Mouse (Mus musculus): ENCODE results near the gene Ddi2. TPM values are rescaled to one million over a fixed set of nuclear protein-coding genes. Genes with fewer than 3 reads are reported as not detected.

Gene Ddi2
- polyA plus RNA-seq, 1 experiment from 2014 or later: 13.5 TPM

GRCm38 (mm10) chr4:141721961-141722360 is 1.3 kb downstream of the Ddi2 start:
- H3K9me3 ChIP-seq (replicated peaks; ENCODE audit: control insufficient read depth, low read length): peaks cover 3% of the 10 kb centered on the region; the same call in 1 of the 2 replicates
- H3K4me1 ChIP-seq (ENCODE audit: control insufficient read depth, insufficient read depth, low read length): peaks cover 23% of the 10 kb centered on the region
- no peak overlapping the region for H3K27ac ChIP-seq (ENCODE audit: low read depth, low read length)
- H3K27me3 ChIP-seq (ENCODE audit: control insufficient read depth, insufficient read depth, low read length): no peaks in the 10 kb centered on the region
- H3K4me2 ChIP-seq: peak overlapping the region; percentile 85
- peak overlapping the region; percentile 96 for H3K9ac ChIP-seq (ENCODE audit: low read depth, low read length)
- ATAC-seq (replicated peaks; ENCODE audit: insufficient number of reproducible peaks, low FRiP score, low TSS enrichment): no peak
- WGBS (ENCODE audit: insufficient replicate concordance): 55% methylated on average over 6 of the region's 6 CpGs
- H3K4me3 ChIP-seq (ENCODE audit: low read depth, low read length): peak overlapping the region; percentile 92
- H3K36me3 ChIP-seq (ENCODE audit: control insufficient read depth, insufficient read depth, low read length): peaks cover 5% of the 10 kb centered on the region; the same call in 1 of the 2 replicates

- H3K9ac ChIP-seq (ENCODE audit: low read depth, low read length): no peak overlapping the region; the same call in 1 of the 2 replicates
Measured at GRCm38 (mm10) chr4:141720761-141721523, 2.3 kb downstream of the Ddi2 start.

GRCm38 (mm10) chr4:141719304-141719703 is 3.9 kb downstream of the Ddi2 start:
- Histone ChIP-seq H3K9ac (ENCODE audit: low read depth, low read length) (no peak overlapping the region), H3K27me3 (ENCODE audit: control insufficient read depth, insufficient read depth, low read length) (no peaks in the 10 kb centered on the region), H3K4me1 (ENCODE audit: control insufficient read depth, insufficient read depth, low read length) (peaks cover 23% of the 10 kb centered on the region), H3K36me3 (ENCODE audit: control insufficient read depth, insufficient read depth, low read length) (peaks cover 5% of the 10 kb centered on the region; the same call in 1 of the 2 replicates), H3K4me3 (ENCODE audit: low read depth, low read length) (no peak overlapping the region), H3K9me3 (replicated peaks; ENCODE audit: control insufficient read depth, low read length) (peaks cover 3% of the 10 kb centered on the region; the same call in 1 of the 2 replicates), H3K4me2 (no peak overlapping the region), H3K27ac (ENCODE audit: low read depth, low read length) (no peak overlapping the region)
- 91% methylated on average over 1 of the region's 1 CpGs for WGBS (ENCODE audit: insufficient replicate concordance)
- ATAC-seq (replicated peaks; ENCODE audit: insufficient number of reproducible peaks, low FRiP score, low TSS enrichment): no peak

More at GRCm38 (mm10) chr4:141720761-141721523, 2.3 kb downstream of the Ddi2 start:
- Histone ChIP-seq H3K9me3 (replicated peaks; ENCODE audit: control insufficient read depth, low read length) (peaks cover 3% of the 10 kb centered on the region; the same call in 1 of the 2 replicates), H3K27me3 (ENCODE audit: control insufficient read depth, insufficient read depth, low read length) (no peaks in the 10 kb centered on the region), H3K4me2 (peak overlapping the region; percentile 85), H3K4me1 (ENCODE audit: control insufficient read depth, insufficient read depth, low read length) (peaks cover 23% of the 10 kb centered on the region), H3K36me3 (ENCODE audit: control insufficient read depth, insufficient read depth, low read length) (peaks cover 5% of the 10 kb centered on the region; the same call in 1 of the 2 replicates), H3K4me3 (ENCODE audit: low read depth, low read length) (no peak overlapping the region; the same call in 1 of the 2 replicates), H3K27ac (ENCODE audit: low read depth, low read length) (no peak overlapping the region; the same call in 1 of the 2 replicates)
- WGBS (ENCODE audit: insufficient replicate concordance): 69% methylated on average over 6 of the region's 6 CpGs
- ATAC-seq (replicated peaks; ENCODE audit: insufficient number of reproducible peaks, low FRiP score, low TSS enrichment): no peak

- H3K9ac ChIP-seq (ENCODE audit: low read depth, low read length): no peak overlapping the region
- whole genome bisulfite sequencing (ENCODE audit: insufficient replicate concordance): 84% methylated on average over 4 of the region's 4 CpGs
- H3K27me3 ChIP-seq (ENCODE audit: control insufficient read depth, insufficient read depth, low read length): no peaks in the 10 kb centered on the region
- peaks cover 3% of the 10 kb centered on the region; the same call in 1 of the 2 replicates for H3K9me3 ChIP-seq (replicated peaks; ENCODE audit: control insufficient read depth, low read length)
- no peak for ATAC-seq (replicated peaks; ENCODE audit: insufficient number of reproducible peaks, low FRiP score, low TSS enrichment)
- no peak overlapping the region for H3K4me2 ChIP-seq
- peaks cover 19% of the 10 kb centered on the region for H3K4me1 ChIP-seq (ENCODE audit: control insufficient read depth, insufficient read depth, low read length)
- H3K27ac ChIP-seq (ENCODE audit: low read depth, low read length): no peak overlapping the region
- peaks cover 9% of the 10 kb centered on the region for H3K36me3 ChIP-seq (ENCODE audit: control insufficient read depth, insufficient read depth, low read length)
- H3K4me3 ChIP-seq (ENCODE audit: low read depth, low read length): no peak overlapping the region
Measured at GRCm38 (mm10) chr4:141717633-141718032, 5.6 kb downstream of the Ddi2 start.

- no peak overlapping the region for H3K9ac ChIP-seq (ENCODE audit: low read depth, low read length)
- H3K27me3 ChIP-seq (ENCODE audit: control insufficient read depth, insufficient read depth, low read length): no peaks in the 10 kb centered on the region
- H3K4me3 ChIP-seq (ENCODE audit: low read depth, low read length): no peak overlapping the region
- no peak overlapping the region for H3K4me2 ChIP-seq
- 0 out of 2 replicates have a peak, but pooled peaks cover 7% of the 10 kb centered on the region for H3K4me1 ChIP-seq (ENCODE audit: control insufficient read depth, insufficient read depth, low read length)
- peaks cover under 1% of the 10 kb centered on the region; the same call in 1 of the 2 replicates for H3K9me3 ChIP-seq (replicated peaks; ENCODE audit: control insufficient read depth, low read length)
- H3K36me3 ChIP-seq (ENCODE audit: control insufficient read depth, insufficient read depth, low read length): peaks cover 16% of the 10 kb centered on the region
- no peak for ATAC-seq (replicated peaks; ENCODE audit: insufficient number of reproducible peaks, low FRiP score, low TSS enrichment)
- 78% methylated on average over 2 of the region's 2 CpGs for WGBS (ENCODE audit: insufficient replicate concordance)
- H3K27ac ChIP-seq (ENCODE audit: low read depth, low read length): no peak overlapping the region
Measured at GRCm38 (mm10) chr4:141715027-141715426, 8.2 kb downstream of the Ddi2 start.

- no peak overlapping the region for H3K4me2 ChIP-seq
- WGBS (ENCODE audit: insufficient replicate concordance): 81% methylated on average over 5 of the region's 5 CpGs
- H3K36me3 ChIP-seq (ENCODE audit: control insufficient read depth, insufficient read depth, low read length): peaks cover 25% of the 10 kb centered on the region
- no peak overlapping the region for H3K27ac ChIP-seq (ENCODE audit: low read depth, low read length)
- H3K9ac ChIP-seq (ENCODE audit: low read depth, low read length): no peak overlapping the region
- no peak overlapping the region for H3K4me3 ChIP-seq (ENCODE audit: low read depth, low read length)
- H3K4me1 ChIP-seq (ENCODE audit: control insufficient read depth, insufficient read depth, low read length): 0 out of 2 replicates have a peak, but pooled peaks cover 3% of the 10 kb centered on the region
- no peaks in the 10 kb centered on the region for H3K27me3 ChIP-seq (ENCODE audit: control insufficient read depth, insufficient read depth, low read length)
- ATAC-seq (replicated peaks; ENCODE audit: insufficient number of reproducible peaks, low FRiP score, low TSS enrichment): no peak
- no peaks in the 10 kb centered on the region for H3K9me3 ChIP-seq (replicated peaks; ENCODE audit: control insufficient read depth, low read length)
Measured at GRCm38 (mm10) chr4:141713598-141714142, 9.5 kb downstream of the Ddi2 start.

GRCm38 (mm10) chr4:141711250-141711649 is 12.0 kb downstream of the Ddi2 start:
- no peaks in the 10 kb centered on the region for H3K27me3 ChIP-seq (ENCODE audit: control insufficient read depth, insufficient read depth, low read length)
- no peak overlapping the region for H3K27ac ChIP-seq (ENCODE audit: low read depth, low read length)
- H3K9ac ChIP-seq (ENCODE audit: low read depth, low read length): no peak overlapping the region
- no peaks in the 10 kb centered on the region for H3K4me1 ChIP-seq (ENCODE audit: control insufficient read depth, insufficient read depth, low read length)
- 97% methylated on average over 1 of the region's 1 CpGs for WGBS (ENCODE audit: insufficient replicate concordance)
- H3K36me3 ChIP-seq (ENCODE audit: control insufficient read depth, insufficient read depth, low read length): peaks cover 42% of the 10 kb centered on the region
- H3K9me3 ChIP-seq (replicated peaks; ENCODE audit: control insufficient read depth, low read length): no peaks in the 10 kb centered on the region
- no peak for ATAC-seq (replicated peaks; ENCODE audit: insufficient number of reproducible peaks, low FRiP score, low TSS enrichment)
- H3K4me3 ChIP-seq (ENCODE audit: low read depth, low read length): no peak overlapping the region
- H3K4me2 ChIP-seq: no peak overlapping the region

- WGBS (ENCODE audit: insufficient replicate concordance): 91% methylated on average over 2 of the region's 2 CpGs
- no peak for ATAC-seq (replicated peaks; ENCODE audit: insufficient number of reproducible peaks, low FRiP score, low TSS enrichment)
- H3K36me3 ChIP-seq (ENCODE audit: control insufficient read depth, insufficient read depth, low read length): peaks cover 56% of the 10 kb centered on the region
- no peak overlapping the region for H3K4me3 ChIP-seq (ENCODE audit: low read depth, low read length)
- no peak overlapping the region for H3K27ac ChIP-seq (ENCODE audit: low read depth, low read length)
- no peaks in the 10 kb centered on the region for H3K4me1 ChIP-seq (ENCODE audit: control insufficient read depth, insufficient read depth, low read length)
- H3K4me2 ChIP-seq: no peak overlapping the region
- H3K27me3 ChIP-seq (ENCODE audit: control insufficient read depth, insufficient read depth, low read length): no peaks in the 10 kb centered on the region
- H3K9me3 ChIP-seq (replicated peaks; ENCODE audit: control insufficient read depth, low read length): no peaks in the 10 kb centered on the region
- no peak overlapping the region for H3K9ac ChIP-seq (ENCODE audit: low read depth, low read length)
Measured at GRCm38 (mm10) chr4:141708971-141709370, 14.2 kb downstream of the Ddi2 start.

Measured in heart, embryonic 11.5 days (tissue).